Mouse (Mus musculus): ENCODE data around the gene Pcgf6. TPM values are rescaled to one million over a fixed set of nuclear protein-coding genes. Genes with fewer than 3 reads are reported as not detected.

The Pcgf6 gene
- polyA plus RNA-seq, 1 experiment: 3.9 TPM

GRCm38 (mm10) chr19:47015965-47016364, 34.7 kb downstream of the Pcgf6 start:
- DNase-seq: no peak
- no peak overlapping the region for H3K4me3 ChIP-seq (replicated peaks; ENCODE audit: extremely low read depth, low read depth, low read length)
- H3K4me1 ChIP-seq (ENCODE audit: control insufficient read depth, insufficient read depth, low read length): peaks cover 3% of the 10 kb centered on the region; the same call in 1 of the 2 replicates
- 4% methylated on average over 9 of the region's 9 CpGs for WGBS
- no peak for TF ChIP-seq CTCF (IDR thresholded peaks at IDR 0.05; ENCODE audit: insufficient read depth, low read length)
- no peak for TF ChIP-seq POLR2A (IDR thresholded peaks at IDR 0.05; ENCODE audit: borderline replicate concordance, extremely low read depth, low read depth, low read length)

GRCm38 (mm10) chr19:47015396-47015795, 35.3 kb downstream of the Pcgf6 start:
- no peak overlapping the region for H3K4me3 ChIP-seq (replicated peaks; ENCODE audit: extremely low read depth, low read depth, low read length)
- 2% methylated on average over 37 of the region's 37 CpGs for WGBS

GRCm38 (mm10) chr19:47014447-47015381, 36.0 kb downstream of the Pcgf6 start, which contains the start of the genes Ina and Nt5c2:
Ina (plus strand) TSS chr19:47014698.
Nt5c2 (minus strand) TSS chr19:47015153.
- DNase-seq: peak; percentile 8
- H3K4me1 ChIP-seq (ENCODE audit: control insufficient read depth, insufficient read depth, low read length): peaks cover 3% of the 10 kb centered on the region; the same call in 1 of the 2 replicates
- TF ChIP-seq POLR2A (IDR thresholded peaks at IDR 0.05; ENCODE audit: borderline replicate concordance, extremely low read depth, low read depth, low read length): no peak
- TF ChIP-seq CTCF (IDR thresholded peaks at IDR 0.05; ENCODE audit: insufficient read depth, low read length): no peak
- under 1% methylated on average over 122 of the region's 124 CpGs for WGBS
- peak within 1 kb of the TSS; percentile 19 for H3K4me3 ChIP-seq (replicated peaks; ENCODE audit: extremely low read depth, low read depth, low read length)

More at GRCm38 (mm10) chr19:47015396-47015795, 35.3 kb downstream of the Pcgf6 start:
- no peak for DNase-seq
- H3K4me1 ChIP-seq (ENCODE audit: control insufficient read depth, insufficient read depth, low read length): peaks cover 3% of the 10 kb centered on the region; the same call in 1 of the 2 replicates
- TF ChIP-seq CTCF (IDR thresholded peaks at IDR 0.05; ENCODE audit: insufficient read depth, low read length) (no peak), POLR2A (IDR thresholded peaks at IDR 0.05; ENCODE audit: borderline replicate concordance, extremely low read depth, low read depth, low read length) (no peak)

GRCm38 (mm10) chr19:47014159-47014446, 36.6 kb downstream of the Pcgf6 start:
- no peak for DNase-seq
- TF ChIP-seq CTCF (IDR thresholded peaks at IDR 0.05; ENCODE audit: insufficient read depth, low read length) (no peak), POLR2A (IDR thresholded peaks at IDR 0.05; ENCODE audit: borderline replicate concordance, extremely low read depth, low read depth, low read length) (no peak)
- WGBS: 4% methylated on average over 11 of the region's 11 CpGs
- H3K4me1 ChIP-seq (ENCODE audit: control insufficient read depth, insufficient read depth, low read length): peaks cover 3% of the 10 kb centered on the region; the same call in 1 of the 2 replicates
- H3K4me3 ChIP-seq (replicated peaks; ENCODE audit: extremely low read depth, low read depth, low read length): no peak overlapping the region

GRCm38 (mm10) chr19:47013340-47014158, 37.2 kb downstream of the Pcgf6 start:
- WGBS: 13% methylated on average over 20 of the region's 20 CpGs
- DNase-seq: no peak
- H3K4me3 ChIP-seq (replicated peaks; ENCODE audit: extremely low read depth, low read depth, low read length): no peak overlapping the region
- H3K4me1 ChIP-seq (ENCODE audit: control insufficient read depth, insufficient read depth, low read length): peaks cover 3% of the 10 kb centered on the region; the same call in 1 of the 2 replicates
- no peak for TF ChIP-seq CTCF (IDR thresholded peaks at IDR 0.05; ENCODE audit: insufficient read depth, low read length)
- no peak for TF ChIP-seq POLR2A (IDR thresholded peaks at IDR 0.05; ENCODE audit: borderline replicate concordance, extremely low read depth, low read depth, low read length)

GRCm38 (mm10) chr19:47012521-47013130, 38.1 kb downstream of the Pcgf6 start:
- Histone ChIP-seq H3K4me1 (ENCODE audit: control insufficient read depth, insufficient read depth, low read length) (peaks cover 3% of the 10 kb centered on the region; the same call in 1 of the 2 replicates), H3K4me3 (replicated peaks; ENCODE audit: extremely low read depth, low read depth, low read length) (no peak overlapping the region)
- TF ChIP-seq CTCF (IDR thresholded peaks at IDR 0.05; ENCODE audit: insufficient read depth, low read length): no peak
- no peak for TF ChIP-seq POLR2A (IDR thresholded peaks at IDR 0.05; ENCODE audit: borderline replicate concordance, extremely low read depth, low read depth, low read length)
- 82% methylated on average over 15 of the region's 15 CpGs for WGBS
- DNase-seq: no peak

GRCm38 (mm10) chr19:47009943-47010342, 40.8 kb downstream of the Pcgf6 start:
- TF ChIP-seq POLR2A (IDR thresholded peaks at IDR 0.05; ENCODE audit: borderline replicate concordance, extremely low read depth, low read depth, low read length): no peak
- no peak for TF ChIP-seq CTCF (IDR thresholded peaks at IDR 0.05; ENCODE audit: insufficient read depth, low read length)
- peaks cover 2% of the 10 kb centered on the region; the same call in 1 of the 2 replicates for H3K4me1 ChIP-seq (ENCODE audit: control insufficient read depth, insufficient read depth, low read length)
- H3K4me3 ChIP-seq (replicated peaks; ENCODE audit: extremely low read depth, low read depth, low read length): no peak overlapping the region
- 69% methylated on average over 5 of the region's 5 CpGs for WGBS
- DNase-seq: no peak

GRCm38 (mm10) chr19:47009420-47009819, 41.3 kb downstream of the Pcgf6 start:
- Histone ChIP-seq H3K4me3 (replicated peaks; ENCODE audit: extremely low read depth, low read depth, low read length) (no peak overlapping the region), H3K4me1 (ENCODE audit: control insufficient read depth, insufficient read depth, low read length) (no peaks in the 10 kb centered on the region)
- no peak for DNase-seq
- WGBS: 66% methylated on average over 7 of the region's 7 CpGs
- no peak for TF ChIP-seq POLR2A (IDR thresholded peaks at IDR 0.05; ENCODE audit: borderline replicate concordance, extremely low read depth, low read depth, low read length)
- no peak for TF ChIP-seq CTCF (IDR thresholded peaks at IDR 0.05; ENCODE audit: insufficient read depth, low read length)

GRCm38 (mm10) chr19:47006321-47006720, 44.4 kb downstream of the Pcgf6 start:
- DNase-seq: peak; percentile 33
- 2% methylated on average over 4 of the region's 4 CpGs for WGBS

More at GRCm38 (mm10) chr19:47006321-47006720, 44.4 kb downstream of the Pcgf6 start:
- Histone ChIP-seq H3K4me1 (ENCODE audit: control insufficient read depth, insufficient read depth, low read length) (no peaks in the 10 kb centered on the region), H3K4me3 (replicated peaks; ENCODE audit: extremely low read depth, low read depth, low read length) (no peak overlapping the region)
- TF ChIP-seq POLR2A (IDR thresholded peaks at IDR 0.05; ENCODE audit: borderline replicate concordance, extremely low read depth, low read depth, low read length): no peak
- TF ChIP-seq CTCF (IDR thresholded peaks at IDR 0.05; ENCODE audit: insufficient read depth, low read length): no peak
